Mouse (Mus musculus) adrenal gland, adult 18-20 months (tissue): Measurements from ENCODE around the gene Wapl. TPM values are rescaled to one million over a fixed set of nuclear protein-coding genes. Genes with fewer than 3 reads are reported as not detected.

Experiments
- DNase-seq, 2 experiments: peaks; one replicate each; pipeline ENCODE4 v3.0.0; 2021 to 2022; ENCODE audit warnings: low spot score in 2 of 2
- long read RNA-seq, 2 experiments: library from polyadenylated mRNA; stranded (forward); transcript quantifications; one replicate each; pipeline ENCODE4 v2.0.0; 2021
- total RNA-seq, 2 experiments: library from RNA; stranded (reverse); gene quantifications; 1 replicate in 1 of 2; 2 replicates in 1 of 2; pipeline ENCODE4 v1.2.3; 2021

Gene Wapl
- total RNA-seq: 10 to 100 TPM; 72.4 to 90.5 TPM
- long read RNA-seq, experiment 1, full-length matches to known transcripts: 27 of 40 reads
- long read RNA-seq, experiment 1, partial matches to known transcripts: 8 of 40 reads
- long read RNA-seq, experiment 1, other reads (novel, unspliced or antisense): 5 of 40 reads
- long read RNA-seq, experiment 2, full-length matches to known transcripts: 40 of 108 reads
- long read RNA-seq, experiment 2, partial matches to known transcripts: 57 of 108 reads
- long read RNA-seq, experiment 2, other reads (novel, unspliced or antisense): 11 of 108 reads

DNA sequence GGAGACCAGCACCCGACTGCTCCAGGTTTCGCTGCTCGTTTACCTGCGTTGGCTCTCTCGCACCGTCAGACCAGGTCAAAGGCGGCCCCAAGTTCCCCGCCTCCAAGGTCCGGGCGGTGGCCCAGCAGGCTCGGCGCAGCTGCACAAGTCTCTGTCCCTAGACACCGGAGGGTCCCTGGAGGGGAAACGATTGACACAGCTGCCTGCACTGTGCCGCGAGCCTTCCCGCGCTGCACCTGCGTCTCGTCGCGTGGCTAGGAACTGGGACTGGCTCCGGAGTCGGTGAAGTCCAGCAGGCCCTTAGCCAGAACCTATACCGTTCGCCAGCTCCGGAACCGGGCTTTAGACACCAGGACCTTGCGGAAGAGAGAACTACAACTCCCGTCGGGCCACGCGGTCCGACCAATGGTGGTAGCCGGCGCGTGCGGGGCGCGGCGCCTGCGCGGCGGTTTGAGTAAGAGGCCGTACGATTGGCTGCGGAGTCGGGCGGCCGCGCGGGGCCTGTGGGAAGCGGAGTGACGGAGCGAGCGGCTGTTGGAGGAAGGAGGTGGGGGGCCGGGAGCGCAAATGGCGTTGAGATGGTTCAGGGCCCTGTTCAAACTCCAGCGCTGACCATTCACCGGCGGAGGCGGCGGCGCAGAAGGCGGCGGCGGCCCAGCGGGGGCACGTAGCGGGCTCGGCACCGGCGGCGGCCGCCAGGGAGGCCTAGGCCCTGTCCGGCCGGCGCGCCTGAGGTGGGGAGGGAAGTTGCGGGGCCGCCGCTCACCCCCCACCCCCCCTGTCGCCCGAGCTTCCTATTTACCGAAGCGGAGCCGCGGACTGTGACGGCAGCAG is at the start of gene Wapl:
TSS of gene Wapl (plus strand) at position 534 of the 834 bp plus-strand sequence.
- peak; percentile 95 to 96 for DNase-seq

DNA sequence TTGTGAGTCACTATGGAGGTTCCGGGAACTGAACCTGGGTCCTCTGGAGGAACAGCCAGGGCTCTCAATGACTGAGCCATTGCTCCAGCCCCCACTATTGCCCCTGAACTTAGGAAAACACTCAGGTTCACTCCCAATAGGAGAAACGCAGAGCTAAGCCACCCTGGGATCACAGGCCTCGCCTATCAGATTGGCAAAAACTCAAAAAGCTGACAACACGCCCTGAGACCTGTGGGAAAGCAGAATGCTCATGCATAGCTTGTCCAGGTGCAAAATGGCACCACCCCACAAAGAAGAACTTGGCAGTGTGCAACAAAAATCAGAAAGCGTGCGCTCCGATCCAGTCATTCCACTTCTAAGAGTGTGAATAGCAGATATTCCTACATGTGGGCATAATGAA is 46.9 kb upstream of the Wapl start:
- DNase-seq: no peak

DNA sequence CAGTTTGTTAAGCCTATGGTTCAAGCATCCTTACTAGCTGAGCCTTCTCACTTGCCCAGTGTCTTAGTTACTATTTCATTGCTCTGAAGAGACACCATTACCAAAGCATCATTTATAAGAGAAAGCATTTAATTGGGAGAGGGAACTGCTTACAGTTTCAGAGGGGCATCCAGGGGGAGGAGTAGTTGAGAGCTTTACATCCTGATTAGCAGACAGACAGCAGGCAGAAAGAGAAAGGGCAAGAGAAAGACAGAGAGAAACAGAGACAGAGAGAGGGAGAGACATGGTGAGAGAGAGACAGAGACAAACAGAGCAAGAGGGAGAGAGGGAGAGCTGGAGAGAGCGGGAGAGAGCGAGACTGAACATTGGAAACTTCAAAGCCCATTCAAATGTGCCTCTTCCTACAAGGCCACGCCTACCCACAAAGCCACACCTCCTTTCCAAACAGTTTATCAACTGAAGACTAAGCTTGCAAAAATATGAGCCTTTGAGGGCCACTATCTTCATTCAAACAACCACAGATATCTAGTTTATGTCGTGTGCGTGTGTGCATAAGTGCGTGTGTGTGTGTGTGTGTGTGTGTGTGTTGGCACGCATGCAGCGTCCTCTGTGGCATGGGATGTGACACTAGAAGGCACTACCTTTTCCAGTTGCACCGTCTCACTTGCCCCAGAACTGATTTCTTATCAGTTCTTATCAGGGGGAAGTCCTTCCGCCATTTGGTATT is 40.8 kb upstream of the Wapl start:
- DNase-seq: no peak

DNA sequence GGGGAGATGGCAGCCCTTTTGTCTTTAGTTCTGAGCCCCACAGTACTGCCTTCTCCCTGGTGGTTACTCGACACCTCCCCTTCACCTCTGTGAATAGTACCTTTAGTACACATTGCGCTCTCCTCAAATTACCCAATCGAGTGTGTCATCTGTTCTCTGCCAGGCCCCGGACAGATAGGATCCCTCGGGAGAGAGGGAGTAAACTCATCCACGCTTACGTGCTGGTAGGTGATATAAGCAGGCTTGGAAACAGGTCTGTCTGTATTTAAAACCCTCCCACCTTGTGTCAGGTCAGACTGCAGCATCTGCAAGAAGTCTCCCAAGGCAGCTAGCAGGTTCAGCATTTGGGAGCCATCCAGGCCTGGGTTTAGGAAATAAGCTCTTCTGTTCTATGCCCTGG is 38.5 kb upstream of the Wapl start:
- no peak for DNase-seq

DNA sequence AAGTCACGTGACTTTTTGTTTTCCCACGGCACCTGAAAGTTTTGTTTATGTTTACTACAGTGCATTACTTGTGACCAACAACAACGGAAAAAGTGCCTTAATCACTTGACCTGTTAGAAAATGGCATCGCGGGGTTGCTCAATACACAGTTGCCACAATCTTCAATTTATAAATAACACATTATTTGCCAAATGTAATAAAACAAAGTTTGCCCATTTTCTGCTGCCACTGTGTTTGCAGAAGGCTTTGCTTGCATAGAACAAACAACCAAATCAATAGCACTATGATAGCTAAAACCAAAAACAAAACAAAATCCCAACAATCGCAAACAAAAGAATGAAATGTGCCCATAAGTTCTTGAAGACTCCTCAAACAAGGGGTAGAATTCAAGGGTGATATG is 38.0 kb upstream of the Wapl start:
- DNase-seq: no peak

DNA sequence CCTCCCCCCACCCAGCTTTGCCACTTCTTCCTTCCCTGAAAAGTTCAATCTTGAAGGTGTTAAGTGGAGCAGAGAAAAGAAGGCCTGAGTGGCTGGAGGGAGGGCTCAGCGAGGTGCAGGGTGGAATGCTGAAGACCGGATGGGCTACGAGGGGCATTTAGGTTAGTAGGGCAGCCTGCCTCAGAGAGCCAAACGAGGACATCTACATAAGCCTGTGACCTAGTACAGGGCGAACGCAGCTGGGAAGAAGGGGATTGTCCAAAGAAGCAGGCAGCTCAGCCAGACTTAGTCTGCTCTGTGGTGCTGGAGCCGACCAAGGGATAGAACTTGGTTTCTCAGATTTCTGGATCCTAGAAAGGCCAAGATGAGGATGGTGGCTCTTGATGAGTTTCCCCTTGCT is 29.6 kb upstream of the Wapl start:
- no peak for DNase-seq

DNA sequence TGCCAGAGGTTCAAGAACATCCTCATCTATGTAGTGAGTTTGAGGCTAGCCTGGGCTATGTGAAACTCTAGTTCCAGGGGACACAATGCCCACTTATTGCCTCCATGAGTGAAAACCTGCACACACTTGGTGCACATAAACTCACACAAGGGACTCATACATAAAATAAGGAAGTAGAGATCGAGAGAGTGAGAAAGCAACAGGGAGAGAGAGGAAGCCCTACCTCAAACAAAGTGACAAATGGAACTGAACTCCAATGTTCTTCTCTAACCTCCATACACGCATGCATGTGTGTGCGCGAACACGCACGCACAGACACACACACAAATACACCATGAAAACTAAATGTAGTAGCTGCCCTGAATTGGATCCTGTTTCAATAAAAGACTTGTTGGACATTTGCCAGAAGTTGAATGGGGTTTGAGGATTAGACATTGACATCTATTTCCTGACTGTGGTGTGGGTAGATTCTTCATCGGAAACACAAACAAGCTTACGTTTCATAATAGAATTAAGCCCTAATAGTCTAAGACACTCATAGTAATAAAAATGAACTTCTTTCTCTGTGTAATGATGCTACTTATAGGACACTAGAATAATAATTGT is 25.8 kb upstream of the Wapl start:
- no peak for DNase-seq

DNA sequence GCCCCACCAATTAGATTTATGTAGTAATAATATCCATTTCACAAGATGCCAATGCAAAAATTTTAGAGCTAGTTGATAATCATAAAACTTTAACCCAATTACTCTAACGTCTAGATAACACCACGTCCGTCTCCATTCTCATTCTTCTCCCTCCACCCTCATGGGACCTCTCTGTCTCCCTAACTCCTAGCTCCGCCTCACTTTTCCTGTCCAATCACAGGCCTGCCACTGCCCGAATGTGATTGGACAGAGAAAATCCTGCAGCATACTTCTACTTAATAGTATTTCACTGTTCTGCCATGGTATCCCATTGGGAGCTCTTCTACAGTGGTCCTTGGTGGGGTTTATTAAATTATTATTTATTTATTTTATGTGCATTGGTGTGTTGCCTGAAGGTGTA is 16.6 kb upstream of the Wapl start:
- DNase-seq: no peak

DNA sequence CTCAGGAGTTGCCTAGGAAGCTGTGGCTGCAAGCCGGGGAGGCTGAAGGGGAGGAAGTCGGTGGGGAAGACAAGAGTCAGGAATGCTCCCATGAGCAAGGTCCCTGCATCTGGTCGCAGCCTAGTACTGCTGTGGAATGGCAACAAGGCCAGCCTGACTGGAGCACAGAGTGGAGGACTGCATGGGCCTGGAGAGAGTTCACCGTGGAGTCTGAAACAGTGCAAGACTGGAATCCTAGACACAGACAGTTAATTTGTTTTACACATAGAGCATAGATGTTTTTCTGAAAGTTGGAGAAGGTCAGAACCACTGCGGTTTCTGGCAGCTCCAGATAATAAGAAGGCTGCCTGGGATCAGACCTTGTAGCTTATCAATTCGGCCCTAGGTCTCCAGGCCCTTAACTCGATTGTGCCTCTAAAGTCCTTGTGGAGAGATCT is 13.4 kb upstream of the Wapl start:
- DNase-seq: no peak

DNA sequence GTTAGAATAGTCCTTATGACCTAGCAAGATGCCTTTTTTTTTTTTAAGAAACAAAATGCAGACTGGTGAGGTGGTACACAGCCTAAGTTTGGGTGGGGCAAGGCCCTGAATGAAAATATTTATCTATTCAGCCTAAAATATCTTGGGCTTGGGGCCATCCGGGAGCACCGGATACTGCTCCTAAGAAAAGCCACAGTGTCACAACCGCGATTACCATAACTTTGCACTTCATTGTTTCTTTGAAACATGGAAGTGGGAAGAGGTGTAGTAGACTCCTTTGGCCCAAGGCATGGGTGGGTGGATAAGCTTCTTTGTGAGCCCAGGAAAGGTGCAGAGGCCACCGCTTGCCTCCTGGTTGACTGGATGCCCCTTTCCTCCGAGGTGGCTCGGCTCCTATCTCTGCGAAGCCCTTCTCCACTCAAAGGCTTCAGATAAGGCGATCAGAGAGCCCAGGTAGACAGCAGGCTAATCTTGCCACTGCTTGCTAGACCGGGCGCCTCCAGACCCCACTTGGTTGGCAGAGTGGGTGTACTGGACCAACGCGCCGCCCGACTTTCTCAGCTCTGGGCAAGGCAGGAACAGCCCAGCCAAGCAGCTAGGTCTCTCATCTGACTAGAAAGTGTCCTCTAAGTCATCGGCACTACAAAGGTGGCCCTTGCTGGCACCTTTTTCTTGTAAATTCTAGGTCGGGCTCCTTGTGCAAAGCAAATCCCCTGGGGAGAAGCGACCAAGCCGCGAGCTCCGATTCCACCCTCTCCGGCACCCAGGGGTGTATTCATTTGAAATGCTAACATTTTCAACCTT is 12.7 kb upstream of the Wapl start:
- no peak for DNase-seq

DNA sequence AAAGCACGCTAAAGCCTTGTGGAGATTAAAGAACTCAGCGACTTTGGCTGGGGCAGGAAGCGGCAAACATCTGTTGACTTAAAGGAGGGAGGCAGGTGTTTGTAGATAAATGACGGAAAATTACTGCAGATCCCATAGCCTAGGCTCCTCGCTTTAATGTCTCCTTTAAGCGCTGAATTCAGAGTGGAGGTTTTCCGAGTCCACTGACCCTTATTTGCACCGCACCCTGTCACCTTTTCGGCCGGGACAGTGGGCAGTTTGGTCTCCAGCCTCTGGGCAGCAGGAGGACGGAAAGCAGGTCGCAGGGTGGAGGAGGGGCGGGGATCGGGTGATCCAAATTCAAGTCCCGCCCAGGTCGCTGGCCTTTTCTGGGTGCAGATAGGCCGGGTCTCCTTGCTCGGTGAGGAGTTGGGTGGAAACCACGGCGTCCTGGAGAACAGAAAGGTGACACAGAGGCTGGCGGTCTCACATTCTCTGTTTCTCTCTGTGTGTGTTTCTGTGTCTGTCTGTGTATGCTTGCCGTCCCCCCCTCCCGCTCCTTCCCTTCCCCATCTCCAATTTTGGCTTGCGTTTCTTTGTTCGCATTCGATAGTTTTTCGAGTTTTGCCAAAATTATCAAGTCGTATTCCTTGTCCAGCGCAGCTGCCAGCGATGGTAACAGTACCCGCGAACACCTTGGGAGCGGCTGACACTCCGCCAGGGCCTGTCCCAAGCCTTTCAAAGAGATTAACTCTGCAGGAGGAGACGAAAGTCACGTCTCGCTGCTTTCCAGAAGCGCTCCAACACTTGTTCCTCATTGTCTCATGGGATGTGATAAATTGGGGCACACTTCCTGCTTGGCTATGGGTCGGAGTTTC is 11.9 kb upstream of the Wapl start:
- DNase-seq: peak; percentile 59 to 75

DNA sequence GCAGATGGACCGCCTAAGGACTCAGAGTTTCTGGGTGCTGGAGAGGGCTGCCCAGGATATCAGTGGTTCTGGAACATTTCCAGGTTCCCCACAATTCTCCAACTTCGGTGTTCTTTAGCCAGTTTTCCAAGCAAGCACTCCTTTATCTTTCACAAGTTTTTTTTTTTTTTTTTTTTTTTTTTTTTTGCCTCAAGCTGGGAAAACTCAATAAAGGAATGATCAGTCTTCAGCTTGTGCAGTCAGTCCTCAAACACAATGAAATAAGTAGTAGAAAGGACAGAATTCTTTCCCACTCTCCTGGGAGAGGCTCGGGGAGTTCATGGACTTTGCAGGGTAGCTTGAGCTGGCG is 11.3 kb upstream of the Wapl start:
- DNase-seq: no peak

DNA sequence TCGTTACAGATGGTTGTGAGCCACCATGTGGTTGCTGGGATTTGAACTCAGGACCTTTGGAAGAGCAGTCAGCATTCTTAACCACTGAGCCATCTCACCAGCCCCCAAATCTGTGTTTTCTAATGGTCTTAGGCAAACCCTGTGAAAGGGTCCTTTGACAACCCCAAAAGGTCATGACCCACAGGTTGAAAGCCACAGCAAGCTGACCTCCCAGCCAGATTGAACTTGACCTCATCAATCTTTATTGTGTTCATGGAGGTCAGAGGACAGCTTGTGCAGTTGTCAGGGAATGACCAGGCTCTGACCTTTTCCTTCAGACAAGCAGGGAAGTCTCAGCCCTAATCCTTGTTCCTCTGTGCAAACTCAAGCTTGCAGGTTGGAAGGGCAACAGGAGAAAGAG is 10.3 kb upstream of the Wapl start:
- DNase-seq: no peak

DNA sequence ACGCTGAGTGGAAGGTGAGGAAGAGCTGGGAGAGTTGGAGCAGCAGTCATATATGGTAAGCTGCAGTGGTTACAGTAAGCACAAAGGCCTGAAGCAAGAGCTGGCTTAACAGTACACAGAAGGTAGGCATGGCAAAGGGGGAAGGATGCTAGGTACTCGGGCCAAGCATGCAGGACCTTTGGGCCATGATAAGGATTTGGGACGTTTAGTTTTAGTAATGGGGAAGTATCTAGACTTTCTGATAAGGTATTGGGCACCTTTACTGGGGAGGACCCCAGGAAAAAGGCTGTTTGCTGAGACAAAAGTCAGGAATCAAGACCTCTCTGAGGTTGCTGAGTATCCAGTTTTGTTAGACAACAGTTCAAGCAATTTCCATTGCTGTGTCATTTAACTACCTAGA is 4.6 kb upstream of the Wapl start:
- no peak for DNase-seq

DNA sequence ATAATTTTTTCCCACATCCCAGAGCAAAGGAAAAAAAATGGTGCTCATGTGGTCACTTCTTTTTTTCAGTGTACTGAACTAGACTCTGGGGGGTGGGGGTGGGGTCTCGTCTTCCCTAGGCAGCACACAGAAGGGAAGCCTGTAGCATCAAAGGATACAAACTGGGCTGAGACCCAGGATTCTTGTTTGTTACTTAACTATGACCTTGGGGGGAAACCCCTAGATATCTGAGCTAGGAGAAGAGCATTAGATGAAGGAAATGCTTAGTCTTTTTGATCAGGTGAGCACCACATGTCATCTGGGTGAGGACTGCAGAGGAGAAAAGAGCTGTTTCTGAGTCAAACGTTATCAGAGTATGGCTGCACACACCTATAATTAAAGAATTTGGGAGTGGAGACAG is 3.5 kb upstream of the Wapl start:
- DNase-seq: no peak

DNA sequence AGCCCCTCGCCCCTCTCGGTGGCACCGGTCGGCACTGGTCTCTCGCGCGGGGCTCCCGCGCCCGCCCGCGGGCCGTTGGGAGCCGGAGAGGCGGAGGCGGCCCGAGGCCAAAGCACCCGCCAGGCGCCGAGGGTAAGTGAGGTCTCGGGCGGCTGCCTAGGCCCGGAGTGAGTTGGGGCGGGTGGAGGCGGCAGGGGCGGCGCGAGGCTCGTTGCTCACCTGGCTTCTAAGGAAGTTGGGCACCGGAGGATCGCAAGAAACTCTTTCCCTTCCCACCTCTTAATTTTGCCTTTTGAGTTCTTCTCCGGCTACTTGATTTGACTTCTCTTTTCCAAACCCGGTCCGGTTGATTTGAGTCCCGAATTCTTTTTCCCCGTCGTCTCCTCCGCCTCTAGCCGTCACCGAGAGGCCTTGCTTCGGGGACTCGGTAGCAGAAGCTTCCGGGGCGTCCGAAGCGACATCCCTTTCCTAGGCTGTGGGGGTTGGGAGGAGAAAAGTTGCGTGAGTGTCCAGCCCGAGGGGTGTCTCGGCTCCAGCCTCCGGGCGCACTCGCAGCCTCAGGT is 582 bp downstream of the Wapl start:
- peak; percentile 50 to 52 for DNase-seq

DNA sequence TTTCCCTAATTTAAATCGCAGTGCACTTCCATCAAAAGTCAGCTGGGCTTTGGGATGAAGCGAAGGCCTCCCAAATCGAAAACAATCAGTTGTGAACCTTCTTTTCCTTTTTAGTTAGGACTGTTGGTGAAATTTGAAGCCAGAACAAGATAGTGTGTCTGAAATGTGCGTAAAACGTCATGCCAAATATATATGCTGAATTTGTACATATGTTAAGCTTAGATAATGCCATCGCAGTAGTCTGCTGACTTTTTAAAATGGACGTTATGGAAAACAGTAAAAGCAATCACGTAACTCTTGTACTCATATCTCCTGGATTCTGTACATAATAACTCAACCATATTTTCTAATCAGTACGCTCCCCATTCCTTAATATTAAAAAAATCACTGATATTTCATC is 1.2 kb downstream of the Wapl start:
- DNase-seq: no peak

DNA sequence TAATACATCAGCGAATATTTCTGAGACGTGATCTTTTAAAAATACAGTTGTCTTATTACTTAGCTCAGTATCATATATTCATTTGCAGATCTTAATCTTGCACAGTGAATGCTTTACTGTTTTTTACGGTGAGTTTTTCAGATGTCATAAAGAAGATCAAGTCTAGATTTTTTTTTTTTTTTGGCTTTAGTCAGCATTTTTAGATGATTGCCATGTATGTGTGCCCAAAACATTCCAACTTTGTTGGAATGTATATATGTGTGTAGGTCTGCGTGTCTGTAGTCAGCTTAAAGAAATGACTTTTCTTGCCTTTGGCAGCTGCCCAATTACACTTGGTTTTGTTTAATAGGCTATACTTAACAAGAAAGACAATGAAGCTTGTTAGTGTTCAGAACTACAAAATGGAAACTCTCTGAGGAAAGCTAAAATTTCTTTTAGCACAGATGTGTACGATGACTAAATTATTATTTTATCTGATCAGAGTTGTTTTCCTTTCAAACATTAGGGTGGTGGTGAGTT is 1.7 kb downstream of the Wapl start:
- DNase-seq: no peak

DNA sequence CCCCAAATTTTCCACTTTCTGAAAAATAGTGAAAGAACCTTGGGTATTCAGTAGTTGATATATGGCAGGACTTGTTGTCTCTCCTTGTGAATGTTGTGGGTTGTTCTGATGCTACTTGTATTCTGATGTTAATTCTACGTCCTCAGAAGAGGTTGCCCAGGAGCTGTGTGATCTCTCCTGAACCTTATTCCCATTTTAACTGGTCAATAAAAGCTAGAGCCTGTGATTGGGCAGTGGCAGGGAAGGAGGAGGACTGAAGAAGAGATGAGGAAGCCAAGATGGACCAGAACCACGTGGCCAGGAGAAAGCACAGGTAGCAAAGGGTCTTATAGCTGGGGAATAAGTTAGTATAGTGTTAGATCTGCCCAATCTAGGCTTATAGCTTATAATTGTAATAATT is 7.1 kb downstream of the Wapl start:
- no peak for DNase-seq
